Mouse (Mus musculus): ENCODE measurements around the gene Ttf1. TPM values are rescaled to one million over a fixed set of nuclear protein-coding genes. Genes with fewer than 3 reads are reported as not detected.
"Not testable (repeated sequence)": the region's sequence is repeated elsewhere in the genome, so short reads cannot be mapped to it uniquely, and the experiment has no call there.

The Ttf1 gene
- total RNA-seq, 2 experiments from 2014 or later, result 14.0 to 15.6 TPM

- no peak for TF ChIP-seq CTCF (conservative IDR thresholded peaks at IDR 0.05)
- H3K4me3 ChIP-seq, result no peak overlapping the region
- no peak overlapping the region for H3K27ac ChIP-seq
- no peak for DNase-seq (ENCODE audit: low spot score in 2 of 2)
Observed at GRCm38 (mm10) chr2:29075331-29076070, 15.4 kb downstream of the Ttf1 start.

DNA sequence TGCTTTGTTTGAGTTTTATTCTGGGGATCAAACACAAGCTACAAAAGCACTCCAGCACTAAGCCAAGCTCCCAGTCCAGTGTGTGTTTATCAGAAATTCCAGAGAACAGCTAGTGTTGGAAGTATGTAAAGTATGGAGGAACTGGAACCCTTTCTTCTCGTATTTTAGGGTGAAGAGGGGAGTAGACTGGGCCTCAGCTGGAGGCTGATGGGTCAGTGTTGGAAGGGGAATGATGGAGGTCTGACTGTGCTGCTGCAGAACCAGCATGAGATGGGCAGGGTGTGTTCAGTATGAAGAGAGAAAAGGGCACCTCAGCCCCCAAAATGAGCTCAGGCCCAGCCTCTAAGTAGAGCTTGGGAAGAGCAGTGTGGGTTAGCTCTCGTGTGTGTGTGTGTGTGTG lies 16.2 kb downstream of the Ttf1 start:
- no peak for TF ChIP-seq CTCF (conservative IDR thresholded peaks at IDR 0.05)
- no peak overlapping the region for H3K27ac ChIP-seq
- H3K4me3 ChIP-seq, result no peak overlapping the region
- DNase-seq (ENCODE audit: low spot score in 2 of 2), result no peak

GRCm38 (mm10) chr2:29081965-29082364 lies 21.9 kb downstream of the Ttf1 start:
- peak; percentile 40 for TF ChIP-seq CTCF (conservative IDR thresholded peaks at IDR 0.05)
- Histone ChIP-seq H3K27ac (peak overlapping the region; percentile 46; the same call in 1 of the 2 replicates), H3K4me3 (no peak overlapping the region)
- DNase-seq (ENCODE audit: low spot score in 2 of 2), result peak in 1 of 2 experiments; percentile 17

DNA sequence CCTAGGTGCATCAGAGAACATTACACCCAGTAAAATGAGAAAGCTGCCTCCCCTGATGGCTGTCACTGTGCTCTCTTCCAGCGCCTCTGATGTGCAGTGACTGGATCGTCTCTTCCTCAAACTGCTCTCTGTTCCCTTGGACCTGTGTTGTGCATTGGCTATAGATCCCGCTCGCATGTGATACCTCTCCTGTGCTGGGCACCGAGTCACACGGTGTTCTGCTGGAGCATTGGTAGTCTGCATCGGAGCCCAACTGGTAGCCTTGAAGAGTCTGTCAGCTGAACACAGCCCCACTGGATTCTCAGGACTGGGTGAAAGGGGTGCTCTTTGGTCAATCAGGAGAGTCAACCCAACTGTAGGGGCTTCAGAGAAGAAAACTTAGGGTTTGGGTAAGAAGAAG lies 26.0 kb downstream of the Ttf1 start:
- DNase-seq (ENCODE audit: low spot score in 2 of 2), result no peak
- Histone ChIP-seq H3K4me3 (no peak overlapping the region), H3K27ac (no peak overlapping the region)
- TF ChIP-seq CTCF (conservative IDR thresholded peaks at IDR 0.05), result no peak

DNA sequence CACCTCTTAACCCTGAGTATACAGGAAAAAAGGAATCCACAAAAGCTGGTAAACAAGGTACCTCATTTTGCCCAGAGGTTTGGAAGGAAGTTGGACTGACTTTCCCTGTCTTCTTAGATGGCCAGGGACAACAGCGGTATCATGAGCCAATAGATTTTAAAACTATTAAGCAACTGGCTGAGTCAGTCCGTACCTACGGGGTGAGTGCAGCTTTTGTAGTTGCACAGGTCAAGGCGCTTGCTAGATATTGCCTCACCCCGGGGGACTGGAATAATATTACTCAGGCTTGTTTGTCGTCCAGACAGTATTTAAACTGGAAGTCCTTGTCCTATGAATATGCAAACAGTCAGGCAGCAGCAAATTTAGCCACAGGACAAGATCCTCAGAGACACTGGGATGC lies 29.2 kb downstream of the Ttf1 start:
- not testable (repeated sequence) for H3K27ac ChIP-seq; DNase-seq (ENCODE audit: low spot score in 2 of 2); H3K4me3 ChIP-seq

GRCm38 (mm10) chr2:29095674-29096073 lies 35.6 kb downstream of the Ttf1 start:
- no peak overlapping the region for H3K4me3 ChIP-seq
- no peak for DNase-seq (ENCODE audit: low spot score in 2 of 2)
- no peak for TF ChIP-seq CTCF (conservative IDR thresholded peaks at IDR 0.05)
- H3K27ac ChIP-seq, result no peak overlapping the region

DNA sequence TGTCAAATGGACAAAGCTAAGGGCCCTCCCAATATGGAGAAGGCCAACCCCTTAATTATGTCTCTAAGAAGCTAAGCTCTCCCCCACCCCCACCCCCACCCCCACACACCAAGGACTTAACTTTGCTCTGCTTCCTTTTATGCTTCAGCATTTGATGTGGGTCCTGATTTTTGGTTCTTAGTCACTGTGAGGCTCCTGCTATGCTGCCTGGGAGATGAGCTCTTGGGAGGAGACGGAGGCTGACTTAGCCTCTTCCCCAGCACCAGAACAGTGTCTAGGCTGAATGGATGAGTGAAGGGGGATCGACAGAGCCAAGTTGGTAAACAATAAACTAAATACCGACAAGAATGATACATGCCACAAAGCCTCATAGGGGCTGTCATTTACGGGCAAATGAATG lies 36.7 kb downstream of the Ttf1 start:
- TF ChIP-seq CTCF (conservative IDR thresholded peaks at IDR 0.05), result no peak
- DNase-seq (ENCODE audit: low spot score in 2 of 2), result no peak
- Histone ChIP-seq H3K27ac (no peak overlapping the region), H3K4me3 (no peak overlapping the region)

DNA sequence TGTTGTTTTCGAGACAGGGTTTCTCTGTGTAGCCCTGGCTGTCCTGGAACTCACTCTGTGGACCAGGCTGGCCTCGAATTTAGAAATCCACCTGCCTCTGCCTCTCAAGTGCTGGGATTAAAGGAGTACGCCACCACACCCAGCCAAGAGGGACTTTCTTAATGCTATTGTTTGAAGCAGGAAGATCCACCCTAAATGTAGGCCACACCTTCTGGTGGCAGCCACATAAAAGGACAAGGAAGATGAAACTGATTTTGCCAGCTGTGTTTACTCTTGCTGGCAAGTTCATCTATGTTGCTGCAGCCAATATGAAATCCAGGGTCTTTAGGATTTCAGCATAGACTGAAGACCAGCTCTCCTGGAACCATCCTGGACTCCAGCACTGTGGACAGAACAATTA lies 37.4 kb downstream of the Ttf1 start:
- no peak for DNase-seq (ENCODE audit: low spot score in 2 of 2)
- no peak overlapping the region for H3K27ac ChIP-seq
- no peak for TF ChIP-seq CTCF (conservative IDR thresholded peaks at IDR 0.05)
- H3K4me3 ChIP-seq, result no peak overlapping the region

GRCm38 (mm10) chr2:29097955-29098354 lies 37.9 kb downstream of the Ttf1 start:
- not testable (repeated sequence) for DNase-seq (ENCODE audit: low spot score in 2 of 2); H3K27ac ChIP-seq; H3K4me3 ChIP-seq

GRCm38 (mm10) chr2:29098786-29099185 lies 38.7 kb downstream of the Ttf1 start:
- no peak overlapping the region for H3K4me3 ChIP-seq
- no peak for DNase-seq (ENCODE audit: low spot score in 2 of 2)
- H3K27ac ChIP-seq, result no peak overlapping the region
- no peak for TF ChIP-seq CTCF (conservative IDR thresholded peaks at IDR 0.05)

DNA sequence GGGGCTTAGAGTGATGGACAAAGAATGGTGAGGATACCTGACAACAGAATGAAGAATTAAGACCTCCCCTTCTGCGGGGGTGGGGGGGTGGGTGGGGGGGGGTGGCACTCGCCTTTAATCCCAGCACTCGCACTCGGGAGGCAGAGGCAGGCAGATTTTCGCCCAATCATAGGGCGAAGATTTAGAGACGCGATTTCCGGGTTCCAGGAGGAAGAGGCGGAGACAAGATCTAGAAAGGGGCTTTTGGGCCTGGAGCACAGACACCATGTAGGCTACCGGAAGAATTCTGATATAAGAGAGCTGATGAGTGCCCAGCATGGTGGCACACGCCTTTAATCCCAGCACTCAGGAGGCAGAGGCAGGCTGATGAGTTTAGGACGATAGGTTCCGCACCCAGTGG lies 39.6 kb downstream of the Ttf1 start:
- DNase-seq (ENCODE audit: low spot score in 2 of 2), result no peak
- H3K4me3 ChIP-seq, result no peak overlapping the region
- H3K27ac ChIP-seq, result no peak overlapping the region
- TF ChIP-seq CTCF (conservative IDR thresholded peaks at IDR 0.05), result no peak

DNA sequence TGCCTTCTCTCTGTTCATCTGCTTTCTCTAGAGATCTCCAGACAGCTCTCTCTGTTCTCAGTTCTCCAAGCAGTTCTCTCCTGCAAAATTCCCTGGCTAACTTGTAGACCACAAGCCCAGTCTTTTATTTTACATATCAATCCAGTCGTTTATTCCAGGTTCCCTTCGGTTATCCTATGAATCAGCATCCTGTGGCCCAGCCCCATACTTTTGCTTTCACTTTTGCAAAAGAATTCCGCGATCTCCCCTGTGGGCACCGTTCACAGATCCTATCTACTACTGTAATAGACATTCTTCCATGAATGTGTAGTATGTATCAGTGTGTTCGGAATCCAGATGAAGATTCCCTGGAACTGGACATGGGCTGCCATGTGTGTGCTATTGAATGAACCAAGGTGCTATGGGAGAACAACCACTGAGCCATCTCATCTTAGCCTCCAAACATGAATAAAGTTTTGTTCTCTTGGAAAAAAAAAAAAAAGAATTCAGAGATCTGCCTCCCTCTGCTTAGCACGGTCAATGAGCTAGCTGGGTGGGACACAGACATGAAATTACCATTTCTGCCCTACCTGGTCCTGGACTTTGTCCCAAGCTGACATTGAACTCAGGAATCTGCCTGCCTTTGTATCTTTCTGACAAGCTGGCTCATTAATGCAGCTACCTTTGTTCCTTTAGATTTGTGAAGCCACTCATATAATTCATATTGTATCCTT lies 40.9 kb downstream of the Ttf1 start:
- no peak for TF ChIP-seq CTCF (conservative IDR thresholded peaks at IDR 0.05)
- DNase-seq (ENCODE audit: low spot score in 2 of 2), result no peak
- no peak overlapping the region; the same call in 1 of the 2 replicates for H3K4me3 ChIP-seq
- H3K27ac ChIP-seq, result no peak overlapping the region

DNA sequence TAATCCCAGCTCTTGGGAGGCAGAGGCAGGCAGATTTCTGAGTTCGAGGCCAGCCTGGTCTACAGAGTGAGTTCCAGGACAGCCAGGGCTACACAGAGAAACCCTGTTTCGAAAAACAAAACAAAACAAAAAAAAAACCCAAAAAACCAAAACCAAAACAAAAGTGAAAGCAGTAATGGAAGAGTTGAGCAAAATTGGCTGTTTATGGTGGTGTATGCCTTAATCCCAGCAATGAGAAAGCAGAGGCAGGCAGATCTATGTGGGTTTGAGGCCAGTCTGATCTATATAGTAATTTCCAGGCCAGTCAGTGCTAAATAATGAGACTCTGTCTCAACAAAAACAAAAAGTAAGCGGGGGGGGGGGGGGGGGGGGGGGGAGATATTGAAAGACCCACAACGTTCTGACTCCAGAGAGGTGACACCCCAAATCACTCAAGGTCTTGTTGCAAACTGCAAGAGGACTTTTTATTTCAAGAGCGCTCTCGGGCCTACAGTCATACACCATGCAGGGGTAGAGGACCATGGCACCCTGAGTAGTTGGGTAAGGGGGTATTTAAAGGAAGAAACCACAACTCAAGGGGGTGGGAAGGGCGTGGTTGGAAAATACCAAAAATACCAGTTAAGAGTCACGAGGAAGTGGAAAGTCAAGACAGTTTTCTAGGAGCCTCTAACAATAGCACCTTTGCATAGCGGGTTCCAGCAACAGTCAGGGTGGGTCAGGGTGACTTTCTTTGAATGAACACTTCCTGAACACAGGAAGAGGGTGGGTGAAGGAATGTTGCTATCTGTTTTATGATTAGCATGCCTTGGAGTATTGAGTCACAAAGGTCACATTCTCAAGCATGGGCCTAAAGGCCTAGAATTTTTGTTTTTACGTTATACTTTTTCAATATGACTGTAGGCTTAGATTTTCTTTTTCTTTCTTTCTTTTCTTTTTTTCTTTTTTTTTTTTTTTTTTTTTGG lies 42.6 kb downstream of the Ttf1 start:
- not testable (repeated sequence) for DNase-seq (ENCODE audit: low spot score in 2 of 2); H3K4me3 ChIP-seq

More for the DNA sequence above, 42.6 kb downstream of the Ttf1 start:
- not testable (repeated sequence) for H3K27ac ChIP-seq

Measured in layer of hippocampus, adult 2 months (tissue).